In genomic region chr17:15375701-15376493, GRCm38 (mm10) we compare ENCODE assay signal across 8 mouse cellular contexts. TPM values are rescaled to one million over a fixed set of nuclear protein-coding genes. Genes with fewer than 3 reads are reported as not detected.
DNase-seq lines count a peak whose midpoint lies in the region; ATAC-seq and TF ChIP-seq lines count a peak whose summit lies in the region.

No protein-coding gene starts in this region.

- no peak for TF ChIP-seq CTCF in G1E (IDR thresholded peaks at IDR 0.05; ENCODE audit: low read depth, low read length)
- no peak for TF ChIP-seq CTCF in lung, postnatal 0 days (IDR thresholded peaks at IDR 0.05)
- no peak for TF ChIP-seq CTCF in olfactory bulb, adult 2 months (IDR thresholded peaks at IDR 0.05; ENCODE audit: insufficient read depth, low read depth, low read length)

- no peaks in the 10 kb centered on the region for H3K9me3 ChIP-seq in G1E (replicated peaks)
- no peaks in the 10 kb centered on the region for H3K9me3 ChIP-seq in forebrain, embryonic 16.5 days (ENCODE audit: control insufficient read depth, low read length)
- H3K9me3 ChIP-seq in lung, postnatal 0 days (ENCODE audit: low read length): no peaks in the 10 kb centered on the region

- peaks cover 49% of the 10 kb centered on the region for H3K27me3 ChIP-seq in G1E (ENCODE audit: insufficient read depth, low read length)
- H3K27me3 ChIP-seq in forebrain, embryonic 16.5 days (replicated peaks; ENCODE audit: control insufficient read depth, insufficient read depth, low read length): no peaks in the 10 kb centered on the region
- peaks cover 44% of the 10 kb centered on the region for H3K27me3 ChIP-seq in lung, postnatal 0 days (replicated peaks; ENCODE audit: insufficient read depth, low read length)

- no peak for TF ChIP-seq POLR2A in olfactory bulb, adult 2 months (IDR thresholded peaks at IDR 0.05; ENCODE audit: insufficient read depth, low read depth, low read length)

- peak overlapping the region; percentile 94 for H3K4me2 ChIP-seq in forebrain, embryonic 16.5 days (ENCODE audit: low read length)
- peak overlapping the region; percentile 99 for H3K4me2 ChIP-seq in lung, postnatal 0 days (replicated peaks; ENCODE audit: low read depth, low read length)

- H3K36me3 ChIP-seq in G1E (replicated peaks): no peaks in the 10 kb centered on the region
- H3K36me3 ChIP-seq in forebrain, embryonic 16.5 days (ENCODE audit: control insufficient read depth, insufficient read depth): peaks cover 3% of the 10 kb centered on the region; the same call in 1 of the 2 replicates
- H3K36me3 ChIP-seq in lung, postnatal 0 days (ENCODE audit: insufficient read depth, low read length): no peaks in the 10 kb centered on the region

- H3K9ac ChIP-seq in forebrain, embryonic 16.5 days (replicated peaks; ENCODE audit: low read depth, low read length): peak overlapping the region; percentile 70
- H3K9ac ChIP-seq in lung, postnatal 0 days (replicated peaks; ENCODE audit: low read depth): peak overlapping the region; percentile 51

- H3K4me1 ChIP-seq in G1E (ENCODE audit: insufficient read depth, low read depth, low read length): peaks cover 13% of the 10 kb centered on the region
- H3K4me1 ChIP-seq in brown adipose tissue, adult 24 weeks (ENCODE audit: control insufficient read depth, insufficient read depth, insufficient read length, low read length): no peaks in the 10 kb centered on the region
- H3K4me1 ChIP-seq in forebrain, embryonic 16.5 days (replicated peaks; ENCODE audit: control insufficient read depth, insufficient read depth, low read length): peaks cover 74% of the 10 kb centered on the region
- H3K4me1 ChIP-seq in lung, postnatal 0 days (ENCODE audit: insufficient read depth, low read depth, low read length): peaks cover 10% of the 10 kb centered on the region; the same call in 1 of the 2 replicates
- H3K4me1 ChIP-seq in olfactory bulb, adult 2 months (ENCODE audit: control insufficient read depth, insufficient read depth, low read length): peaks cover 30% of the 10 kb centered on the region

- ATAC-seq in G1E (ENCODE audit: extremely low read depth, insufficient number of reproducible peaks, low FRiP score, poor library complexity, severe bottlenecking): no peak
- peak; percentile 47 for ATAC-seq in forebrain, embryonic 16.5 days
- ATAC-seq in hematopoietic stem cell, adult 5-6 weeks (replicated peaks in 1 of 2; ENCODE audit: insufficient read depth in 1 of 2, low FRiP score in 2 of 2, low TSS enrichment in 1 of 2, low read depth in 1 of 2, poor library complexity in 2 of 2, severe bottlenecking in 2 of 2): 0 out of 4 replicates have a peak, but pooled peaks have one; percentile 7 to 25
- peak; percentile 52 for ATAC-seq in lung, postnatal 0 days

- no peak for DNase-seq in G1E (ENCODE audit: low spot score)
- peak; percentile 73 to 79 for DNase-seq in layer of hippocampus, postnatal 10 days (ENCODE audit: low spot score in 2 of 2)
- peak; percentile 51 for DNase-seq in lung, postnatal 0 days (ENCODE audit: low spot score)
- DNase-seq in urinary bladder, postnatal 25 days (ENCODE audit: low spot score): peak; percentile 52

- under 1% methylated on average over 69 of the region's 69 CpGs for WGBS in forebrain, embryonic 16.5 days
- under 1% methylated on average over 64 of the region's 69 CpGs for WGBS in lung, postnatal 0 days
- 1% methylated on average over 69 of the region's 69 CpGs for WGBS in olfactory bulb, adult 2 months

- no peak for TF ChIP-seq EP300 in lung, postnatal 0 days (IDR thresholded peaks at IDR 0.05)

- H3K27ac ChIP-seq in brown adipose tissue, adult 24 weeks (replicated peaks; ENCODE audit: low read depth, low read length): peak overlapping the region; percentile 69
- peak overlapping the region; percentile 91 for H3K27ac ChIP-seq in forebrain, embryonic 16.5 days (ENCODE audit: low read length)
- H3K27ac ChIP-seq in lung, postnatal 0 days (ENCODE audit: low read length): peak overlapping the region; percentile 66; the same call in 1 of the 2 replicates
- peak overlapping the region; percentile 63 for H3K27ac ChIP-seq in olfactory bulb, adult 2 months (ENCODE audit: insufficient read depth, low read depth, low read length)

- H3K4me3 ChIP-seq in G1E (ENCODE audit: low read depth, low read length): peak overlapping the region; percentile 54; the same call in 1 of the 2 replicates
- H3K4me3 ChIP-seq in brown adipose tissue, adult 24 weeks (ENCODE audit: insufficient read depth, low read depth, low read length): peak overlapping the region; percentile 76
- peak overlapping the region; percentile 89 for H3K4me3 ChIP-seq in forebrain, embryonic 16.5 days (replicated peaks; ENCODE audit: low read length)
- peak overlapping the region; percentile 69 for H3K4me3 ChIP-seq in lung, postnatal 0 days (ENCODE audit: low read depth, low read length)
- peak overlapping the region; percentile 73 for H3K4me3 ChIP-seq in olfactory bulb, adult 2 months (ENCODE audit: insufficient read depth, low read depth, low read length)

RNA-seq across cellular contexts. Expression of gene Dll1, which starts 0.8 kb away (rescaled TPM):
- total RNA-seq in G1E (2014; fragmentation: Nextera tagmentation) (not detected in 2 replicates), G1E (2017) (not detected in 2 replicates)
- not detected in 2 replicates for polyA plus RNA-seq in G1E (2012)
- 1.9 and 4.6 TPM in 2 replicates for polyA plus RNA-seq in brown adipose tissue, adult 24 weeks (2012; ENCODE audit: insufficient read depth, insufficient read length, missing spikeins)
- polyA plus RNA-seq in forebrain, embryonic 16.5 days (2015; fragmentation: Nextera tagmentation; extraction: Ambion mirVana): 28.9 and 30.7 TPM in 2 replicates
- total RNA-seq in hematopoietic stem cell, adult 5-6 weeks (2017): 1.1 and 2.2 TPM in 2 replicates
- total RNA-seq in layer of hippocampus, postnatal 10 days (2021): 10 to 100 TPM; 14.0 to 20.9 TPM
- polyA plus RNA-seq in lung, postnatal 0 days (2015; fragmentation: Nextera tagmentation; extraction: Ambion mirVana): 8.2 and 9.4 TPM in 2 replicates
- polyA plus RNA-seq in olfactory bulb, adult 2 months (2012; ENCODE audit: insufficient read depth, insufficient read length, low replicate concordance, missing spikeins): not detected in 2 replicates

RNA-seq across cellular contexts. Expression of gene Fam120b, which starts 20.1 kb away (rescaled TPM):
- total RNA-seq in G1E (2014; fragmentation: Nextera tagmentation) (21.8 and 26.3 TPM in 2 replicates), G1E (2017) (21.1 and 23.4 TPM in 2 replicates)
- 3.1 and 5.1 TPM in 2 replicates for polyA plus RNA-seq in G1E (2012)
- polyA plus RNA-seq in brown adipose tissue, adult 24 weeks (2012; ENCODE audit: insufficient read depth, insufficient read length, missing spikeins): 7.7 and 10.2 TPM in 2 replicates
- polyA plus RNA-seq in forebrain, embryonic 16.5 days (2015; fragmentation: Nextera tagmentation; extraction: Ambion mirVana): 52.8 and 52.9 TPM in 2 replicates
- 20.7 and 25.1 TPM in 2 replicates for total RNA-seq in hematopoietic stem cell, adult 5-6 weeks (2017)
- total RNA-seq in layer of hippocampus, postnatal 10 days (2021): 10 to 100 TPM; 33.4 to 36.4 TPM
- polyA plus RNA-seq in lung, postnatal 0 days (2015; fragmentation: Nextera tagmentation; extraction: Ambion mirVana): 11.2 and 15.2 TPM in 2 replicates
- polyA plus RNA-seq in olfactory bulb, adult 2 months (2012; ENCODE audit: insufficient read depth, insufficient read length, low replicate concordance, missing spikeins): not detected in 2 replicates
